Mouse (Mus musculus) thymus, adult 18-20 months (tissue): ENCODE measurements at regions not wholly inside any gene's neighbourhood (a gene's known extent, or its start where the extent isn't known, plus 50 kb on each side); places are given as distances from the start of the nearest gene placed in this dataset.
"Not testable (repeated sequence)": the region's sequence is repeated elsewhere in the genome, so short reads cannot be mapped to it uniquely, and the experiment has no call there.

ENCODE experiments used
- DNase-seq, 2 experiments: peaks; one replicate each; pipeline ENCODE4 v3.0.0; 2022; ENCODE audit warnings: mixed read lengths in 2 of 2

GRCm38 (mm10) chr5:97831421-97831820 lies 199.4 kb downstream of the Antxr2 start:
- no peak for DNase-seq

GRCm38 (mm10) chr5:97817485-97817884 lies 213.4 kb downstream of the Antxr2 start:
- DNase-seq, result no peak

- DNase-seq, result no peak
Measured at GRCm38 (mm10) chr5:97815357-97815756, 215.5 kb downstream of the Antxr2 start.

- no peak for DNase-seq
Measured at GRCm38 (mm10) chr5:97814700-97815099, 216.1 kb downstream of the Antxr2 start.

- DNase-seq, result no peak
Measured at GRCm38 (mm10) chr5:97812611-97813350, 218.1 kb downstream of the Antxr2 start.

- DNase-seq, result no peak
Measured at GRCm38 (mm10) chr5:97809007-97809406, 221.8 kb downstream of the Antxr2 start.

GRCm38 (mm10) chr5:97807171-97807570 lies 223.7 kb downstream of the Antxr2 start:
- DNase-seq, result no peak

GRCm38 (mm10) chr5:97806754-97807153 lies 224.1 kb downstream of the Antxr2 start:
- DNase-seq, result no peak

GRCm38 (mm10) chr5:97800017-97800416 lies 230.8 kb downstream of the Antxr2 start:
- DNase-seq, result no peak

GRCm38 (mm10) chr5:97788175-97788574 lies 242.7 kb downstream of the Antxr2 start:
- no peak for DNase-seq

- DNase-seq, result no peak
Measured at GRCm38 (mm10) chr5:97787001-97787400, 243.8 kb downstream of the Antxr2 start.

GRCm38 (mm10) chr5:97775100-97775499 lies 255.7 kb downstream of the Antxr2 start:
- DNase-seq, result not testable (repeated sequence)

- not testable (repeated sequence) for DNase-seq
Measured at GRCm38 (mm10) chr5:97773451-97773850, 257.4 kb downstream of the Antxr2 start.

- no peak for DNase-seq
Measured at GRCm38 (mm10) chr5:97737339-97737738, 280.5 kb upstream of the Gk2 start.

- no peak for DNase-seq
Measured at GRCm38 (mm10) chr5:97730920-97731319, 274.1 kb upstream of the Gk2 start.

GRCm38 (mm10) chr5:97719364-97719763 lies 262.5 kb upstream of the Gk2 start:
- not testable (repeated sequence) for DNase-seq

- no peak for DNase-seq
Measured at GRCm38 (mm10) chr5:97705270-97705669, 248.4 kb upstream of the Gk2 start.

- DNase-seq, result no peak
Measured at GRCm38 (mm10) chr5:97700507-97700906, 243.7 kb upstream of the Gk2 start.

- DNase-seq, result peak in 1 of 2 experiments; percentile 3
Measured at GRCm38 (mm10) chr5:97697581-97698134, 240.8 kb upstream of the Gk2 start.

GRCm38 (mm10) chr5:97693333-97693940 lies 236.6 kb upstream of the Gk2 start:
- no peak for DNase-seq

GRCm38 (mm10) chr5:97685443-97685842 lies 228.6 kb upstream of the Gk2 start:
- no peak for DNase-seq

GRCm38 (mm10) chr5:97684592-97685258 lies 227.9 kb upstream of the Gk2 start:
- DNase-seq, result no peak

GRCm38 (mm10) chr5:97669726-97670125 lies 212.9 kb upstream of the Gk2 start:
- DNase-seq, result no peak
